Mouse (Mus musculus) megakaryocyte, embryonic 14.5 days (primary cell): ENCODE measurements around the gene Mslnl.

Experiments
- FLI1 ChIP-seq: IDR thresholded peaks from 2 replicates; pipeline ENCODE4 v1.6.1; 2012; ENCODE audit warnings: low read length, inconsistent platforms, mixed read lengths
- GATA1 ChIP-seq: IDR thresholded peaks from 3 replicates; pipeline ENCODE4 v1.6.1; 2012; ENCODE audit warnings: mixed read lengths, low read length, inconsistent platforms, borderline replicate concordance

DNA sequence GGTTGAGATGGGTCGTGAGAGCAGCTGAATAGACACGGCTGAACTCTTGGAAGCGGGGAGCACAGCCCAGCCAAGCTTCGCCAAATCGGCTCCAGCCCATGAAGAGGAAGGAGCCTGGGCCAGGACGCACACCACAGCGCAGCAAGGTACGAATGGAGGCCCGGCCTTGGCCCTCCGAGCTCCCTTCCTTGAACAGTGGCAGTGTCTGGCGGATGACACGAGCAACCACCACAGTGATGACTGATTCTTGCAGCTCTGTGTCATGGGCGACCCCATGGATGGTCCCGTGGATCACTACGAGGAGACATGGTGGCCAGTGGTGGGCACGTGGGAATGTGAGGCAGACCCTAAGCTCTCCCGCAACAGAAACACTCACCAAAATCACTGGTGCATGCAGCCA lies 59.2 kb downstream of the Mslnl start:
- TF ChIP-seq GATA1 (no peak), FLI1 (no peak)
